Mouse (Mus musculus) gastrocnemius, adult 2 months (tissue): ENCODE measurements around the gene Sinhcaf. TPM values are rescaled to one million over a fixed set of nuclear protein-coding genes. Genes with fewer than 3 reads are reported as not detected.
"Not testable (repeated sequence)": the region's sequence is repeated elsewhere in the genome, so short reads cannot be mapped to it uniquely, and the experiment has no call there.

Experiments used
- DNase-seq: peaks from one replicate; pipeline ENCODE4 v3.0.0; 2022
- H3K27ac ChIP-seq: fragments of 200-600 bp; 2 replicates; pipeline ENCODE4 v1.8.1; 2022; ENCODE audit warnings: mild to moderate bottlenecking
- H3K4me3 ChIP-seq: fragments of 200-600 bp; 2 replicates; pipeline ENCODE4 v1.8.1; 2022; ENCODE audit warnings: mild to moderate bottlenecking, moderate library complexity
- CTCF ChIP-seq: fragments of 200-600 bp; IDR thresholded peaks from 2 replicates; pipeline ENCODE4 v1.8.1; 2022; ENCODE audit warnings: antibody characterized with exemption, mild to moderate bottlenecking, moderate library complexity
- intact Hi-C: fragments of 180-260 bp; cut with DNase I; formaldehyde crosslinking; loops from one replicate; pipeline ENCODE4 v1.15.1; 2025
- total RNA-seq, 2 experiments: library from RNA; stranded (reverse); gene quantifications; 2 replicates each; pipeline ENCODE4 v1.2.3; 2021

Gene Sinhcaf
- total RNA-seq, 2 experiments from 2014 or later: 1.2 to 2.0 TPM

DNA sequence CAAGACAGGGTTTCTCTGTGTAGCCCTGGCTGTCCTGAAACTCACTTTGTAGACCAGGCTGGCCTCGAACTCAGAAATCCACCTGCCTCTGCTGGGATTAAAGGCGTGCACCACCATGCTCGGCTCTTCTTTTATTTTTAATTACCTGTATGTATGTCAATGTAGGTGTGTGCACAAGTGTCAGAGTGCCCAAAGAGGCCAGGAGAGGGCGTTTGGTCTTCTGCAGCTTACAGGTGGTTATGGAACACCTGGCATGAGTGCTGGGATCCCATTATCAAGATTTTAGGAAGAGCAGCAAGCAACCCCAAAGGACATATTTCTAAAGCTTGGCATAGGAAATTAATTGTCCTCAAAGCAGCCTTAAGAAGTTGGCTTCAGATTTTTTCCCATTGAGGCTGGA is 3.9 kb downstream of the Sinhcaf start:
- DNase-seq: no peak
- intact Hi-C loops: no loop called here
- no peak overlapping the region for H3K27ac ChIP-seq
- no peak for TF ChIP-seq CTCF
- no peak overlapping the region for H3K4me3 ChIP-seq

DNA sequence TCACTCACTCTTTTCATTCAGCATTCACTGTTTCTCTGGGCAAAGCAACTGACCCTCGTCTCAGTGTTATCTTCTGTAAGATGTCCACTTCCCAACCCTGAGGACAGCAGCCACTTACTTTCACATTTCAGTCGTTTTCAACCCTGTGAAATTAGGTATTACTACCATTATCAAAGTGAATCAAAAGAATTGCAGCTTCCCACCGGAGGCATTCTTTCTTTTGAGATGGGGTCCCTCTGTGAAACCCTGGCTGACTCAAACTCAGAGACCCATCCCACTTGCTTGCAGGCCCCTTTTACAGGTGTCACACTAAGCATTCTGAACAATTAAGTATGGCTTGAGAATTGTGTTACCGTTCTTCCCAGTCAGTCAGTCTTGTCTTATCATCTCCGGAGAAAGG is 4.4 kb downstream of the Sinhcaf start:
- H3K27ac ChIP-seq: no peak overlapping the region
- no peak for DNase-seq
- intact Hi-C loops: no loop called here

DNA sequence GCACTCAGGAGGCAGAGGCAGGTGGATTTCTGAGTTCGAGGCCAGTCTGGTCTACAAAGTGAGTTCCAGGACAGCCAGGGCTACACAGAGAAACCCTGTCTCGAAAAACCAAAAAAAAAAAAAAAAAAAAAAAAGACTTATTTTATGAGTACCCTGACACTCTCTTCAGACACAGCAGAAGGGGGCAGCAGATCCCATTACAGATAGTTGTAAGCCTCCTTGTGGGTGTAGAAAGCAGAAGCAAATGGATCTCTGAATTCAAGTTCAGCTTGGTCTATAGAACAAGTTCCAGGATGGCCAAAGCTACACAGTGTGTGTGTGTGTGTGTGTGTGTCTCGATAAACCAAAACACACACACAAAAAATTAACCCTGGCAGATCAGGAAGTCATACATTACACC is 5.9 kb downstream of the Sinhcaf start:
- H3K27ac ChIP-seq, intact Hi-C loops, H3K4me3 ChIP-seq, DNase-seq: not testable (repeated sequence)

More for the DNA sequence above, 4.4 kb downstream of the Sinhcaf start:
- no peak overlapping the region for H3K4me3 ChIP-seq
- no peak for TF ChIP-seq CTCF

DNA sequence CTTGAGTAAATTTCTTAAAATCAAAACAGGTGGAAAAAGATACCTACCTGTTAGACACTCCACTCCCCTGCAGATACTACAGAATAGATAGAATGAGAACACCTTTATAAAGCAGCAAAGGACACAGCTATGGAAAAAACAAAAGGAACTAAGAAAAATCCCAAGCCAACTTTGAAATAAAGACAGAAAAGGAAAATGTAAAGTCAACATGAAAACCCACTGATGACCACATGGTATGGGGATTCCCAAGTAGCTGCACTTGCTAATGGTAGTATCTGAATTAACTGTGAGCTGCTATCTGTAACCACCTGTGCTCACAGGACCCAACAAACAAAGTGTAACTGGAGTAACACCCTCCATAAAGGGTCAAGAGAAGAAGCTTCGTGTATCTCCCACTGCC is 8.6 kb downstream of the Sinhcaf start:
- no peak for DNase-seq
- no peak overlapping the region for H3K27ac ChIP-seq
- TF ChIP-seq CTCF: no peak
- no peak overlapping the region for H3K4me3 ChIP-seq
- intact Hi-C loops: no loop called here

DNA sequence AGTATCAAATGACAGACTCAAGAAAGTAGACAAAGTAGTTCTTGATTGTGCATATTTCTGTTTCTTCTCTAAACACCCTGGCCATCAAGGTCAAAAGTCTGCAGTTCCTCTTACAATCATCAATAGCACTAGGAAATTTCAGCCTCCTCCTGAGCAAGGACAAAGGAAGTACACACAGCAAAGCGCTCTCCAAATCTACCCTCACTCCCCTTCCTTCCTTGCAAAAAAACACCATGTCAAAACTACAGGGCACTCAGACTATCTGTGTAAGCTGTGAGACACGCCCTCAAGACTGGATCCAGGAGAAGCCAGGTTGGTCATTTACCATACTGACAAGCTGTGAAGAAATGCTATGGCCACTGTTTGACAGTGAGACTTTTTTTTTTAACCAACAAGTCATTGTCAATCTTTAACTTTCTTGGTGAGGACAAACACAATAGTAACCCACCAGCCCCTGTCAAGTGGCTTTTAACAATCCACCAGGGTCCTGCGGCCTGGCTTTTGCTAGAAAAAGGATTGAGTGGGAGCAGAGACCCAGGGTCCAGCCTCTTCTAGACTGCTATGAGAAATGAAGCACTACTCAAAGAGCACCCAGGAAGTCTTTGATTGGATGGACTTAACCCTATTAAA is 11.2 kb downstream of the Sinhcaf start:
- no peak overlapping the region for H3K4me3 ChIP-seq
- no peak for TF ChIP-seq CTCF
- no peak overlapping the region for H3K27ac ChIP-seq
- no peak for DNase-seq
- intact Hi-C loops: no loop called here

DNA sequence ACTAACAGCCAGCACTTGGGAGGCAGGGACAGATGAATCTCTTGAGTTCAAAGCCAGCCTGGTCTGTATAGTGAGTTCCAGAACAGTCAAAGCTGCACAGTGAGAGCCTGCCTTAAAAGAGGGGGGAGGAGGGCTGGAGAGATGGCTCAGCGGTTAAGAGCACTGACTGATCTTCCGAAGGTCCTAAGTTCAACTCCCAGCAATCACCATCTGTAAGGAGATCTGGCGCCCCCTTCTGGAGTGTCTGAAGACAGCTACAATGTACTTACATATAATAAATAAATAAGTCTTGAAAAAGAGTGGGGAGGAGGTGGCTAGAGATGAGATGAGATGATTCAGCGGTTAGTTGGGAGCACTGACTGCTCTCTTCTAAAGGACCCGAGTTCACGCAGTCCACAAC is 15.0 kb downstream of the Sinhcaf start:
- H3K4me3 ChIP-seq: no peak overlapping the region
- peak; percentile 14; the same call in 1 of the 2 replicates for TF ChIP-seq CTCF
- no peak overlapping the region for H3K27ac ChIP-seq
- no peak for DNase-seq
- intact Hi-C loops: no loop called here

DNA sequence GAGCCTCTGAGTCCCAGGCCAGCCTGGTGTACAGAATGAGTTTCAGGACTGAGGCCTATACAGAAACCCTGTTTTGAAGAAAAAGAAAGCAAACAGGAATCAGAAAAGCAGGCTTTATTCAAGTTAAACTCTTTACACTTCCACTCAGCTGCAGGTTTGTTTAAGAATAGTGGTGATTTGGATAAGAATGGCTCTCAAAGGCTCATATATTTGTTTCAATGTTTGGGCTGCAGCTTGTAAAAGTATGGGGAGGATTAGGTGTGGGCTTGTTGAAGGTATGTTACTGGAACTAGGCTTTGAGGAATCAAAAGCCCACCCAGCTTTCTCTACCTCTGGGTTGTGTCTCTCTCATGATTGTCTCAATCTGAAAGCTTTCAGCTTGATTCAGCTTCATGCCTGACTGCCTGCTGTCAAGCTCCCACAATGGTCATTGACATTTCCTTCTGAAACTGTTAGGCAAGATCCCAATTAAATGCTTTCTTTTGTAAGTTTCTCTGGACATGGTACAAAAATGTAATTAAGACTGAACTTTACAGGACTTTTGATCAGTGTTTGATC is 27.3 kb downstream of the Sinhcaf start:
- no peak for DNase-seq
- TF ChIP-seq CTCF: no peak
- intact Hi-C loops: loop anchor here (10.0 kb wide), 1 partner anchor 704 kb away; the partner anchor contains the start of gene Ergic2

DNA sequence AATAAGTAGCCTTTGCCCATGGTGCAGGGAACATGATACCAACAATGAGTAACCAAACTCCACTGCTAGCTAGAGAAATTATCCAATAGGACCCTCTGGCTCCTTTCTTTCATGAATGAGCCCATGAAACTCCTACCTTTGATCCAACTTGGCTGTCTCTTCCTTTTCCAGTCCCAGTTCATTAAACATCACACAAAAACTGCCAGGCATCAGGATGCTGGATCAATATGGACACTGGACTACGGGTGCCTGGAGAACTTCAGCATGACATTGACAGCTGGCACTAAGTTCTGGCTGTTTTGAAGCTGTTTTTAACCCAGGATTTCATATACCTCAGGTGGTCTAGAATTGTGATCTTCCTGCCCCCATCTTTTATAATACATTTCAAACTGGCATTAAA is 28.6 kb downstream of the Sinhcaf start:
- no peak for DNase-seq
- intact Hi-C loops: loop anchor here (10.0 kb wide), 1 partner anchor 703 kb away; the partner anchor contains the start of gene Ergic2
- H3K27ac ChIP-seq: no peak overlapping the region
- no peak for TF ChIP-seq CTCF
- H3K4me3 ChIP-seq: no peak overlapping the region

More for the DNA sequence above, 27.3 kb downstream of the Sinhcaf start:
- Histone ChIP-seq H3K4me3 (no peak overlapping the region), H3K27ac (no peak overlapping the region)

DNA sequence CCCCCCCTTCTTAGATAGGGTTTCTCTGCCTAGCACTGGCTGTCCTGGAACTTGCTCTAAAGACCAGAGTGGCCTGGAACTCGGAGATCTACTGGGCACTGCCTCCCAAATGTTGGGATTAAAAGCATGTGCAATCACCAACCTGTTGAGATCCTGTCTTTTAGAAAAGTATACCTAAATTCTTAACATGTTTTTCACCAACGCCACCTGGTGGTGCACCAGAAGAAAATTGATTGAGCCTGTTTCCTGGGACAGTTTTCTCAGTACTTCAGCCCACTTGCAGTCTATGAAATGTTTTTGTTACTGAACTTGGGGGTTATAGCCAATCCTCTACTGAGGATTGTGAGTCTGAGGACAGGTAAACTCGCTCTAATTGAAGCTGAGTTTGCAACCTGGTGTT is 29.4 kb downstream of the Sinhcaf start:
- DNase-seq: no peak
- intact Hi-C loops: loop anchor here (10.0 kb wide), 1 partner anchor 702 kb away; the partner anchor contains the start of gene Ergic2
- Histone ChIP-seq H3K4me3 (no peak overlapping the region), H3K27ac (no peak overlapping the region)
- TF ChIP-seq CTCF: peak; percentile 40

DNA sequence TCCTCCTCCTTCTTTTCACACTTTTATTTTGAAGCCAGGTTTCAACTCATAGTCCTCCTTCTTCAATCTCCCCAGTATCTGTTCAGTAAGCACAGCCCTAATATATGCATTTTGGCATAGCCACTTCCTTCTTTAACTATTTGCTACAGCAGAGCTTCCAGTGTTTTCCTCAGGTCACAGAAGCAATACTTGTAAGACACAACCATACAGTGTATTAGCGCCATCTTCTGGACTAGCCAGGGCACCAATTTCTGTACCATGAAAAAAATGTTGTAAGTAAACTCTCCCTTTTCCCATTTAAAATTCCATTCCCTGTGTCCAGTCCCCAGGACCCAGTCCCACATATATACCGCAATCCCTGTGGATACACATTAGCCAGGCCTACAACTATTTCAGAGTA is 32.3 kb downstream of the Sinhcaf start:
- Histone ChIP-seq H3K4me3 (no peak overlapping the region), H3K27ac (no peak overlapping the region)
- peak; percentile 83 for TF ChIP-seq CTCF
- peak; percentile 27 for DNase-seq
- intact Hi-C loops: loop anchor here (10.0 kb wide), 1 partner anchor 699 kb away; the partner anchor contains the start of gene Ergic2

DNA sequence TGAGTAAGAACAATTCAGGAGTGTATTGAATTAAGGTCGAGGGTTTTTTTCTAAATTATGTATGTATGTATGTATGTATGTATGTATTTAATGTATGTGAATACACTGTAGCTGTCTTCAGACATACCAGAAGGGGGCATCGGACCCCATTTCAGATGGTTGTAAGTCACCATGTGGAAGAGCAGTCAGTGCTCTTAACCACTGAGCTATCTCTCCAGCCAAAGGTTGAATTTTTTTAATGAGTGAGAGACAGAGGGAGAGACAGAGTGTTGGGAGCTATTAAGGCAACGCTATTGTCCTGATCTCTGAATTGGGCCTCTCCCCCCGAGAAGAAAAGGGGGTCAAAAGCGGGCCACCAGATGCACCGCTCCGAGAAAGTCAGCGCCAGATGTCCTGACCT is 34.4 kb downstream of the Sinhcaf start:
- intact Hi-C loops: loop anchor here (10.0 kb wide), 1 partner anchor 697 kb away; the partner anchor contains the start of gene Ergic2
- not testable (repeated sequence) for H3K4me3 ChIP-seq, DNase-seq, H3K27ac ChIP-seq

DNA sequence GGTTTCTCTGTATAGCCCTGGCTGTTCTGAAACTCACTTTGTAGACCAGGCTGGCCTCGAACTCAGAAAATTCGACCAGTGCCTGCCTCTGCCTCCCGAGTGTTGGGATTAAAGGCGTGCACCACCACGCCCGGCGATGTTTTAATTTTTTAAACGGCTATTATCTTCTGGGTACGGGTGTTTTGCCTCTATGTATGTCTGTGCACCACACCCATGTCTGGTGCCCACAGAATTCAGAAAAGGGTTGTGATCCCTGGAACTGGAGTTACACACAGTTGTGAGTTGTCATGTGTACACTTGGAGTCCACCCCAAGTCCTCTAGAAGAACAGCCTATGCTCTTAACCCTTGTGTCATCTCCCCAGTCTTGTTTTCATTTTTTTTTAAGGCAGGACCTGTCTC is 39.3 kb downstream of the Sinhcaf start:
- H3K27ac ChIP-seq: no peak overlapping the region
- intact Hi-C loops: no loop called here
- no peak for TF ChIP-seq CTCF
- no peak overlapping the region for H3K4me3 ChIP-seq
- no peak for DNase-seq

DNA sequence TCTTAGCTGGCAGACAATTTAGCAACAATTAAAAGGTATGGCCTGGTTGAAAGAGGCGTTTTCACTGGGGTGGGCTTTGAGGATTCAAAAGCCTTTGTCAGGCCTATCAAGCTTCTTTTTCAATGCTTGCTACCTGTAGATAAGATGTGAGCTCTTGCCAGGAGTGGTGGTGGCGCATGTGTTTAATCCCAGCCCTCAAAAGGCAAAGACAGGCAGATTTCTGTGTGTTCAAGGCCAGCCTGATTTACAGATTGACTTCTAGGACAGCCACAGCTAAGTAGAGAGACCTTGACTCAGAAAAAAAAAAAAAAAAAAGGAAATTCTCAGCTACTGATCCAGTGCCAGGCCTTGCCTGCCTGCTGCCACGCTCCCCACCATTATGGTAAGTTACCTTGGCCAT is 43.5 kb downstream of the Sinhcaf start:
- H3K27ac ChIP-seq: no peak overlapping the region
- DNase-seq: no peak
- no peak overlapping the region for H3K4me3 ChIP-seq
- no peak for TF ChIP-seq CTCF
- intact Hi-C loops: no loop called here

DNA sequence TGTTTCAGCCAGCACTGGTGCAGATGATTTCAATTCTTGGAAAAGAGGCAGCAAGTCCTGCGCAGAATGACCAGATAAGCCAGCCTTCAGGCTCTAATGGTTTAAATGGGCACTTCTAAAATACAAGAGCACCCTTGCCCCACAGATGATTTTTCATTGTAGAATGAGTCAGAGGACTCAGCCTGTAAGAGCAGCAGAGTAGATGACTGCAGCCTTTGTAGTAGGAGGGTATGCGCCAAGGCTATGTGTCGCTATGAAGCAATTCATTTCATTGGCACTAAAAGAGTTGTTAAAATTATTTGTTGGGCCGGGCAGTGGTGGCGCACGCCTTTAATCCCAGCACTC is 49.8 kb downstream of the Sinhcaf start:
- peak overlapping the region; percentile 84 for H3K27ac ChIP-seq
- intact Hi-C loops: no loop called here
- DNase-seq: no peak
- TF ChIP-seq CTCF: no peak
- peak overlapping the region; percentile 95 for H3K4me3 ChIP-seq
